Mouse (Mus musculus): ENCODE measurements around the gene Olfr642.

Olfr642 gene

GRCm38 (mm10) chr7:104052566-104052965 is at the start of gene Olfr642:
Gene Olfr642 (minus strand): TSS chr7:104052666.
- no peak for DNase-seq

- no peak for DNase-seq
Observed at GRCm38 (mm10) chr7:104085365-104085764, 32.9 kb upstream of the Olfr642 start, which contains the start of gene Olfr645. Gene Olfr645 (minus strand): TSS chr7:104085465.

GRCm38 (mm10) chr7:104071769-104072168 is 19.3 kb upstream of the Olfr642 start, which contains the start of gene Olfr644:
Gene Olfr644 (minus strand): TSS chr7:104071869.
- no peak for DNase-seq

- DNase-seq, result no peak
Observed at GRCm38 (mm10) chr7:104061345-104061744, 8.9 kb upstream of the Olfr642 start, which contains the start of gene 4930516K23Rik. Gene 4930516K23Rik (minus strand): TSS chr7:104061445.

GRCm38 (mm10) chr7:104059215-104059614 is 6.7 kb upstream of the Olfr642 start:
- DNase-seq, result no peak

GRCm38 (mm10) chr7:104050745-104051144 is 1.7 kb downstream of the Olfr642 start:
- DNase-seq, result no peak

- no peak for DNase-seq
Observed at GRCm38 (mm10) chr7:104035145-104035544, 17.3 kb downstream of the Olfr642 start, which contains the start of gene Olfr641. Gene Olfr641 (plus strand): TSS chr7:104035445.

GRCm38 (mm10) chr7:104026978-104027377 is 25.5 kb downstream of the Olfr642 start:
- no peak for DNase-seq

GRCm38 (mm10) chr7:104025473-104025872 is 27.0 kb downstream of the Olfr642 start, which contains the start of gene Olfr640:
Gene Olfr640 (minus strand): TSS chr7:104025573.
- no peak for DNase-seq

GRCm38 (mm10) chr7:104021651-104022050 is 30.8 kb downstream of the Olfr642 start:
- DNase-seq, result no peak

- no peak for DNase-seq
Observed at GRCm38 (mm10) chr7:104018953-104019352, 33.5 kb downstream of the Olfr642 start.

- DNase-seq, result no peak
Observed at GRCm38 (mm10) chr7:104017203-104017602, 35.3 kb downstream of the Olfr642 start, which contains the start of gene Olfr639. Gene Olfr639 (minus strand): TSS chr7:104017303.

- DNase-seq, result no peak
Observed at GRCm38 (mm10) chr7:103999124-103999523, 53.3 kb downstream of the Olfr642 start.

- no peak for DNase-seq
Observed at GRCm38 (mm10) chr7:103998446-103998845, 54.0 kb downstream of the Olfr642 start, which contains the start of gene Olfr638. Gene Olfr638 (plus strand): TSS chr7:103998746.
